Mouse (Mus musculus): ENCODE data around the gene Plpp4. TPM values are rescaled to one million over a fixed set of nuclear protein-coding genes. Genes with fewer than 3 reads are reported as not detected.

Gene Plpp4
- total RNA-seq, 2 experiments from 2014 or later = not detected

GRCm38 (mm10) chr7:129293211-129293610 lies 36.4 kb downstream of the Plpp4 start:
- no peak for ATAC-seq (replicated peaks; ENCODE audit: poor library complexity)

- no peak for ATAC-seq (replicated peaks; ENCODE audit: poor library complexity)
These were observed 44.8 kb downstream of the Plpp4 start for GRCm38 (mm10) chr7:129301622-129302021.

- ATAC-seq (replicated peaks; ENCODE audit: poor library complexity) = no peak
These were observed 46.5 kb downstream of the Plpp4 start for GRCm38 (mm10) chr7:129303356-129303755.

- ATAC-seq (replicated peaks; ENCODE audit: poor library complexity) = no peak
These were observed 50.4 kb downstream of the Plpp4 start for GRCm38 (mm10) chr7:129307042-129307825.

DNA sequence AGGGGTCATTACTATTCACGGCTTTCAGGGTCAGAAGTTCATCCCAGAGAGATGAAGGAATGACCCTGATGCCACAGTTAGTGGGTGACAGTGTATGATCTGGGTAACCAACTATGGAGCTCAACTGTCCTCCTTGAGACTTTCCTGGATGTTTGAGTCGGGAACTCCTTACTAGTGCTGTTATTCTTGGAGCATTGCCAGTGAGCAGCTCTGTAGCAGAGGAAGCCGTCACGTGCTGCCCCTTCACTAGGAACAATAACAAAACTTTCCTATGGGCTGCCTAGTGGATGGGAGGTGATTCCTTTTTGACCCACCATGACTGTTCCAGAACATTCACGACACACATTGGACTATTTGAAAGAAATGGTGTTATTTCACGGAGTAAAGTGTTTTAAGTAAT lies 51.8 kb downstream of the Plpp4 start:
- ATAC-seq (replicated peaks; ENCODE audit: poor library complexity) = no peak

- ATAC-seq (replicated peaks; ENCODE audit: poor library complexity) = no peak
These were observed 55.7 kb downstream of the Plpp4 start for GRCm38 (mm10) chr7:129312521-129312920.

- ATAC-seq (replicated peaks; ENCODE audit: poor library complexity) = no peak
These were observed 57.1 kb downstream of the Plpp4 start for GRCm38 (mm10) chr7:129313969-129314368.

DNA sequence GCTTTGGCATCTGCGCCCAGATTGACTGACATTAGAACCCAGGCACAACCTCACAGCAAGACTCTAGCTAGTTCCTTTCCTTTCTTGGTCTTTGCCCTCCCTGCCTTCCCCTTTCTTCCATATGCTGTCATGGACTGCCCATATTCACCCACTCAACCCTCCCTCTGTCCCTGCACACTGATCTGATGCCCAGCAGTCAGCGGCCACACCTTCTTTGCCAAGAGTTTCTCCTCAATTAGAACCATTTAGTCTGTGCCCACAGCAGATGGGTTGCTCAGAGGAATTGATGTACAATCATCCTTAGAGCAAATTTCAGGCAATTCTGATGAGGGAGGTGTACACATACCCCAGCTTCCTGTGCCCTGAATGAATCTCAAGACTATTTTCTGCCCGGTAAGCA lies 83.3 kb downstream of the Plpp4 start:
- no peak for ATAC-seq (replicated peaks; ENCODE audit: poor library complexity)

DNA sequence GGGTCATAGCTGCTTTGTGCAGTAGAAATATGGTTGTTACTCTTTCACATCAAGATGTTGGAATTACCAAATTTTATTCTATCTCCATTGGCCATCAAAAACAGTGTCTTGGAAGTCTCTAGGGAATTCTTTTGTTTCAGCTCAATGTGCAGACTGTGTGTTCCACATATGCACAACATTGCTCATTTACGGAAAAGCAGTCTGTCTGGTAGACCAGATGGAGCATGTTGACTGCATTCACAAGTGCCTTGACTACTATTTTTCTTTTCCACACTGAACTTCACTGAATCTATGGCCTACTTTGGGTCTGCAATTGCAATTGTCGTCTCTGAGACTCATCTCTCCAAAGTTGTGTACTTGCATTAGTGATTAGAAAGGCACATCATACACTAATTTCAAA lies 98.7 kb downstream of the Plpp4 start:
- ATAC-seq (replicated peaks; ENCODE audit: poor library complexity) = no peak

DNA sequence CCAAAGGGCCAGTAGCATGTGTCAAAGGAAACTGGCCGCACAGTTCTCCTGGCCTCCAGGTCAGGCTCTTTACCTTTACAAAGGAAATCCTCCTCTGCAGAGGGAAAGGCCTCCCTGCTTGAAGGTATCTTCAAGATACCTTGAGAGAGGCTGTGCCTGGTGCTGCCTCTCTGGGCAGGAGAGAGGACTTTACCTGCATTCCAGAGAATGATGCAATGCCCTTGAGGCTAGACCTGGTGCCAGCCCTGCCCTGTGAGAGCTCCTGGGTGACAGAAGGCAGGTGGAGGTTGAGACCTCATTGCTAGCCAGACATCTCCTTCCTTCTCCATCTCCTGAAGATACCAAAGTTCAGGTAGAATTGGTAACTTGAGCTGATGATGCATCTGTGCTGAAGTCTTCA lies 118.5 kb downstream of the Plpp4 start:
- ATAC-seq (replicated peaks; ENCODE audit: poor library complexity) = no peak

GRCm38 (mm10) chr7:129385149-129385548 lies 128.3 kb downstream of the Plpp4 start:
- ATAC-seq (replicated peaks; ENCODE audit: poor library complexity) = no peak

GRCm38 (mm10) chr7:129392835-129393489 lies 136.1 kb downstream of the Plpp4 start:
- ATAC-seq (replicated peaks; ENCODE audit: poor library complexity) = no peak

DNA sequence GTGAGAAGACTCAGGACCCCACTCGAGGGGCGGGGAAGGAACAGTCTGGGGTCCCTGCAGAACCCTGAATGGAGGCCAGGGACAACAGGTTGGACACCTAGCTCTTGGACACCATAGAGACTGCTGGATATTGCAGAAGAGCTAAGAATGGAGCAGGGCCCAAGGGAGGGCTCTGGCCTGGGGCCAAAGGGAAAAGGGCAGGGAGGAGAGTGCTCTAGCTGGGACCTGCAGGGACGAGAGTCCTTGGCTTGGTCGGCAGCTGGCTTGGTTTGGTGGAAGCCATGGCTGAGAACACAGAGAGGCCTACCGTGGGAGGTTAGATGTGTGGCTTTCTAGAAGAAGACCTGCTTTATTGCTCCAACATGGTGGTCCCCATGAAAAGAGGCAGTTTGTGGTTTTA lies 139.7 kb downstream of the Plpp4 start:
- ATAC-seq (replicated peaks; ENCODE audit: poor library complexity) = no peak

- no peak for ATAC-seq (replicated peaks; ENCODE audit: poor library complexity)
These were observed 142.2 kb downstream of the Plpp4 start for GRCm38 (mm10) chr7:129399071-129399470.

DNA sequence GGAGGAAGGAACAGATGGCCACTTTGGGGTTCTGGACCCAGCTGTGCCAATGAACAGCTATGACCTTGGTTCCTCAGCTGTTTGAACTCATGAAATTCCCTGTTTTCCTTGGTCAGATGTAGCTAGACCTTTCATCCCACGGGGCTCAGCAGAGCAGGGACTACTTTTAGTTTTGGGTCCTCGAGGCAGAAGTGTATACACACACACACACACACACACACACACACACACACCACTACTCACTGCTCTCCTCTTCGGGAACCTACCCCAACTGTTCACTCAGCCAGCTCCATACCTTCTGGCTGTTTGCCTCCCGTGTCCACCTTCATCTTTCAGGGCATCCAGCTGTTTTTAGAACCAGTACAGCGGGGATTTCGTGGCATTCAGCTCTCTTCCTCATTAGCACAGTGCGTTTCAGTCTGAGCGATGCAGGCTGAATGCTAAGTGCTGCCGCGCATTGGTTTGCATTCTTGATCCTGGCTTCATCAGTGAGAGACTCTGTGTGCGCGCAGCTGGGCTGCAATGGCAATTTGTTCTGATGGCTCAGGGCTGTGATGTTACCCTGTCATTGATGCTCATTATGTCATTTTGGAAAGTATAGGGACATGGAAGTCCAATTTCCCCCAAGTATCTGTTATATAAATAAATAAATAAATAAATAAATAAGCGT lies 146.0 kb downstream of the Plpp4 start:
- ATAC-seq (replicated peaks; ENCODE audit: poor library complexity) = no peak

DNA sequence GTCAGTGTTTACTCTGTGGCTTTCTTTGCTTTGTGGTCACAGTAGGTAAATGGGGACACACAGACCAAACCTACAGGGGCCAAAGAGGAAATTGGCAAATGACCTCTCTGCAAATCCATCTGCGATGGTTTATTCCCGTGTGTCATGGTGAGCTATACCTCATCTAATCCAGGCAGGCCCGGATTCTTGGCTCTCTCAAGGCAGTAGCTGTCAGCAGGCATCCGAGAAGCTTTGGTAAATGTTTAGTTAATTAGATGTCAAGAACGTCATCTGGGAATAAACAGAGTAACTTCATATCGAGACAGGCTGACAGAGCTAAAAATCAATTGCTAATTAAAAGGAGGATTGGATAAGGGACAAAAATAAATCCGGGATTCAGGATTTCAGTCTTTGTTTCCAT lies 149.2 kb downstream of the Plpp4 start:
- no peak for ATAC-seq (replicated peaks; ENCODE audit: poor library complexity)

- no peak for ATAC-seq (replicated peaks; ENCODE audit: poor library complexity)
These were observed 155.9 kb downstream of the Plpp4 start for GRCm38 (mm10) chr7:129412695-129413094.

DNA sequence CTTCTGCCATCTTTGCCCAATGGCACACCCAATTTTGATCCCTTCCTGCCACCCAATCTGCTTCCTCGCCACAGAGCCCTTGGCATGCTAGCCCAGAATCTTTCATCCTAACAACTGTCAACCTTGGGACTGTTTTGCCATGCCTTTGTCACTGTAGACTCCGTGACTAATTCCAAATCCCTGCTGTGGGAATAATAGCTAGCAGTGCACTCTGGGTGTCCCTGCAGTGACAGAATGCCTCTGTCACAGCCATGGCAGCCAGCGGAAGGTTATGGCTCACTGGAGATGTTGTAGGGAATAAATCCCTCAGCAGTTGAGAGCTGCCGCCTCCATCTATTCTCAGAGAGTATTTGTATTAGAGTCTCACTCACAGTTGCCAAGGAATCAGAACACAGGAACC lies 158.3 kb downstream of the Plpp4 start:
- ATAC-seq (replicated peaks; ENCODE audit: poor library complexity) = no peak

GRCm38 (mm10) chr7:129421181-129421580 lies 164.3 kb downstream of the Plpp4 start:
- no peak for ATAC-seq (replicated peaks; ENCODE audit: poor library complexity)

DNA sequence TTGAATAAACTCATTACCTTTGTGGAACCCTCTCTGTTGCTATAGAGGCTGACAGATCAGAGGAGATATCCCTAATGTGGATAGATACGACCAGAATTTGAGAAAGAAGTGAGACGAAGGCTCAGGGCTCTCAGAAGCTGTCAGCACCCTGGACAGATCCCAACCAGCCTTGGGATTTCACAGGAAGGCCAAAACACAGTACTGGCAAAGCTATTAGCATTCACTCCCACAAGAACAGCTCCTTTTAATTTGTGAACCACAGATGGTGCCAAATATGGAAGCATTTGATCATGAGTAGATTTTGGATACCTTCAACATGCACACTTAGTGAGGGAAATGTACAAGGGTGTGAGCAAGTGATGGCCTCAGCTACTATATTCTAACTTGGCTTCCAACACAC lies 168.7 kb downstream of the Plpp4 start:
- ATAC-seq (replicated peaks; ENCODE audit: poor library complexity) = no peak

GRCm38 (mm10) chr7:129428794-129429193 lies 172.0 kb downstream of the Plpp4 start:
- ATAC-seq (replicated peaks; ENCODE audit: poor library complexity) = no peak

DNA sequence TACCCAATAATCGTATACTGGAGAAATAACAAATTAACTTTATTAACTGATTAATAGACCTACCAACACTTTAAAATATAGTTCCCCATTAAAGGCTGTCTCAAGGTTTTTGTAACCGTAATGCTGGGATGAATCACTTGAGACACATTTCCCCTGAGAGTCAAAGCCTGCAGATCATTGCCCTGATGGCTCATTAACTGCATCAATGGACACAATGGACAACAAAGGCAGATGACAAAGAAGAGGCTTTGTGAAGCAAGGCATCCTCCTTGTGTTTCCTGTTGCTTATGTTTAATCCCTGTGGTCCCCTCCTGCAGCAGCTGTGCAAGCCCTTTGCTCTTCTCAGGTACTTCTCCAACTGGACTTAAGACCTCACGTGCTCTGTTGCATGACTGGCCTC lies 173.1 kb downstream of the Plpp4 start:
- no peak for ATAC-seq (replicated peaks; ENCODE audit: poor library complexity)

Data from megakaryocyte progenitor cell, adult 5-6 weeks (primary cell).